ENCODE assay signal across 8 mouse cellular contexts in genomic region chr10:67126859-67127758, GRCm38 (mm10). TPM values are rescaled to one million over a fixed set of nuclear protein-coding genes. Genes with fewer than 3 reads are reported as not detected.
DNase-seq lines count a peak whose midpoint lies in the region; ATAC-seq and TF ChIP-seq lines count a peak whose summit lies in the region.

No protein-coding gene starts in this region.

- no peaks in the 10 kb centered on the region for H3K36me3 ChIP-seq in heart, embryonic 12.5 days

- peak overlapping the region; percentile 91 for H3K9ac ChIP-seq in heart, embryonic 12.5 days

- DNase-seq in cerebellum, adult 11-12 months = no peak
- DNase-seq in CD8-positive naive resting alpha-beta T cell, adult 2 months (ENCODE audit: low read depth in 2 of 2, low spot score in 2 of 2) = peak; percentile 8 to 19
- peak; percentile 38 to 66 for DNase-seq in kidney, postnatal 25 days
- peak; percentile 67 for DNase-seq in mesoderm, embryonic 11.5 days (ENCODE audit: low read depth, low spot score)
- DNase-seq in spleen, postnatal 10 days (ENCODE audit: low spot score in 2 of 2) = peak; percentile 23 to 38

- no peak for TF ChIP-seq POLR2A in cortical plate, adult 2 months (IDR thresholded peaks at IDR 0.05; ENCODE audit: extremely low read depth, insufficient read depth, low read length)

- H3K4me2 ChIP-seq in heart, embryonic 12.5 days = peak overlapping the region; percentile 87

- no peaks in the 10 kb centered on the region for H3K9me3 ChIP-seq in heart, embryonic 12.5 days (replicated peaks)

- no peak for TF ChIP-seq CTCF in cortical plate, adult 2 months (IDR thresholded peaks at IDR 0.05; ENCODE audit: extremely low read depth, insufficient read depth, low read length)

- H3K4me1 ChIP-seq in cortical plate, adult 2 months (ENCODE audit: control insufficient read depth, insufficient read depth, low read length) = peaks cover 7% of the 10 kb centered on the region; the same call in 1 of the 2 replicates
- H3K4me1 ChIP-seq in heart, embryonic 12.5 days (replicated peaks) = peaks cover 52% of the 10 kb centered on the region

- ATAC-seq in cerebellum, adult (ENCODE audit: insufficient number of reproducible peaks, low FRiP score, low TSS enrichment) = peak; percentile 60; the same call in 1 of the 2 replicates
- ATAC-seq in heart, embryonic 12.5 days (ENCODE audit: insufficient number of reproducible peaks, low FRiP score) = peak; percentile 67

- H3K27me3 ChIP-seq in heart, embryonic 12.5 days (replicated peaks) = no peaks in the 10 kb centered on the region

- peak overlapping the region; percentile 53 for H3K4me3 ChIP-seq in cortical plate, adult 2 months (ENCODE audit: insufficient read depth, low read length)
- peak overlapping the region; percentile 68 for H3K4me3 ChIP-seq in heart, embryonic 12.5 days

- peak overlapping the region; percentile 96 for H3K27ac ChIP-seq in cortical plate, adult 2 months (ENCODE audit: insufficient read depth, low read length)
- H3K27ac ChIP-seq in heart, embryonic 12.5 days (ENCODE audit: poor library complexity, severe bottlenecking) = peak overlapping the region; percentile 91

- WGBS in heart, embryonic 12.5 days = 1% methylated on average over 108 of the region's 115 CpGs

RNA-seq across cellular contexts. Expression of gene Reep3, which starts 30.4 kb away (rescaled TPM):
- 23.5 and 26.4 TPM in 2 replicates for polyA plus RNA-seq in cortical plate, adult 2 months (2012; rRNA removed)
- 28.4 and 29.3 TPM in 2 replicates for polyA plus RNA-seq in heart, embryonic 12.5 days (2016; fragmentation: Nextera tagmentation; extraction: Ambion mirVana)

RNA-seq across cellular contexts. Expression of gene Jmjd1c, which starts 31.2 kb away (rescaled TPM):
- polyA plus RNA-seq in cortical plate, adult 2 months (2012; rRNA removed) = 31.8 and 32.4 TPM in 2 replicates
- 37.9 and 42.3 TPM in 2 replicates for polyA plus RNA-seq in heart, embryonic 12.5 days (2016; fragmentation: Nextera tagmentation; extraction: Ambion mirVana)
